Mouse (Mus musculus) v-Abl transformed pro-B cells (cell line): ENCODE results near the gene Gm20388.

ENCODE experiments used
- in situ Hi-C, 2 experiments: fragments of 400-800 bp; cut with MboI; formaldehyde crosslinking; loops; one replicate each; pipeline ENCODE4 v1.15.1; 2025; ENCODE audit not compliant: unreplicated experiment in 2 of 2

The Gm20388 gene

DNA sequence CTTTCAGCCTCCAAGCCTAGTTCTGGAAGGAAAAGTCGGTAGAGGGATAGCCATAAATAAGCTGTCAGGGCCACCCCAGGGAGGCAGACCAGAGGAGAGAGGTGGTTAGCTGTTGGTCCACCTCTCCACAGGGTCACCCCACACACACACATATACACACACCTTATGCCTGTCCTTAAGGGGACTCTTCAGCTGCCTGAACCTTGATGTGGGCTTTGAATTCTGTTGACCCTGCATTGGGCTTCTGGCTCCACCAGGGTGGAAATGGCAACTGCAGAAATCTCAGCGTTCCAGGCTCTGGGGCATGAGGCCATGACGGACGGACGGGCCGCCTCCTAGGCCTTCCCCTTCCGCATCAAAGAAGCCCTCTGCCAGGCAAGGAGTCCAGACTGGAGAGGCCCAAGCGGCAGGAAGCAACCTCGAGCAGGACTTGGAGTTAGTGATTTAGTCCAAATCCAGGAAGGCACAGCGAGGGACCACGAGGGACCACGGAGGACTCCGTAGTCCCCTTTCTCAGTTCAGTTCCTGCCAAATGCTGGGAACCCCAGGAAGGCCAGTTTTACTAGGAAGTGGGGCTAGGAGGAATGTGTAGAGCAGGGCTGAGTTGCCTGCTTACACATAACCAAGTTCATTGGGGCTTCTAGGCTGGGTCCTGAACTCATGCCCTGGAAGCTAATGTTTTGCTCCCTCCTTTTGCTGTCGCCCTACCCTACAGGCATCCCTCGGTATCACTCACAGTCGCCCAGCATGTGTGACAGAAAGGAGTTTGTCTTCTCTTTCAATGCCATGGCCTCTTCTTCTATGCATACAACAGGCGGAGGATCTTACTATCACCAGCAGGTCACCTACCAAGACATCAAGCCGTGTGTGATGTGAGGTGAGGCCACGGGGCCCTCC is 1175.6 kb downstream of the Gm20388 start:
- in situ Hi-C loops, result no loop called here

DNA sequence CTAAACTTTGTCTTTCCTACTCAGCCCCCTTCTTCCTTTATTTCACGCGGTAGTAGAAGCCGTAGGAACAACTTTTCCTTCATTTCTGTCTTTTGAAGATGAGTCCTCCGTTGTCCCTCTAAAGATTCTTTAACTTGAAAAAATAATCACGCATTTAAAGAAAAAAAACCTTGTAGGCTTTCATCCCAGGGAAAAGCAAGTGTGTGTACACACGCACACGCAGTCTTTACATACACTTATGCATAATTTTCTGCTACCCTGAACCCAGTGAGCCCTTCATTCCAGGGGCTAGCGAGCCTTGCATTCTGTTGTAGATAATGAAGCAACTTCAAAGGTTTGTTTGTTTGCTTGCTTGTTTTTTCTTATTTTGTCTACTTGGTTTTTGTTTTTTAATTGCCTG is 1177.6 kb downstream of the Gm20388 start:
- in situ Hi-C loops, result no loop called here

DNA sequence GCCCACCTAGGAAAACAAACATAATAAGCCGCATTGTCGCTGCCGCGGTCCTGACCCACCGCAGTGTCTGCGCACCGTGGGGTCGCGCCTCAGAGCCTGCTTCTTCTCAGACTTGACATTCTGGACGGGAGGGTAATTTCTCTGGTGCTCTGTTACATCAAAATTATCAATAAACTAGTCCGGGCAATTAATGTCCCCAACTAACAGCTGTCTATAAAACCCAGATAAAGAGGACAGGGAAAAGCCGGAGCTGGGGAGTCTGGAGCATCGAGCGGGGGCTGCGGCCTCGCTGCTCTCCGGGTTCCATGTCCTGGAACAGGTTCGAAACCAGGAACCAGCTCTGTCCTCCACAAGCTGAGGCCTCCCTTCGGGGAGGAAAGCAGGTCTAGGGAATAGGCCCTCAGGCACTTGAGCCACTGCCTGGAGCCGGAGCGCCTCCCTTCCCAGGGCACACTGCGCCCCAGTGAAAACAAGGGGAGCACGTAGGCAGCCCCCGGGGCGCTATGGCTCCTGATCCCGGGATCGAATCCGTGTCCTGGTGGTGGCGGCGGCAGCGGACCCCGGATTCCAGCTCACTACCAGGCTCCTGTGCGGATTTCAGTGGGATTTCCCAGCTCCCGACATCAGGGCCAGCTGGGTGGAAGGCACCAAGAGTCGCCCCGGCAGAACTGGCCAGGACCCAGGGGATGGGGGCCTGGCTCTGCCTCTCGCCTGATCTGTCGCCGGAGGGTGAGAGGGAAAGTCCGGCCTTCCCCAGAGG is 1178.4 kb downstream of the Gm20388 start:
- in situ Hi-C loops, result no loop called here

DNA sequence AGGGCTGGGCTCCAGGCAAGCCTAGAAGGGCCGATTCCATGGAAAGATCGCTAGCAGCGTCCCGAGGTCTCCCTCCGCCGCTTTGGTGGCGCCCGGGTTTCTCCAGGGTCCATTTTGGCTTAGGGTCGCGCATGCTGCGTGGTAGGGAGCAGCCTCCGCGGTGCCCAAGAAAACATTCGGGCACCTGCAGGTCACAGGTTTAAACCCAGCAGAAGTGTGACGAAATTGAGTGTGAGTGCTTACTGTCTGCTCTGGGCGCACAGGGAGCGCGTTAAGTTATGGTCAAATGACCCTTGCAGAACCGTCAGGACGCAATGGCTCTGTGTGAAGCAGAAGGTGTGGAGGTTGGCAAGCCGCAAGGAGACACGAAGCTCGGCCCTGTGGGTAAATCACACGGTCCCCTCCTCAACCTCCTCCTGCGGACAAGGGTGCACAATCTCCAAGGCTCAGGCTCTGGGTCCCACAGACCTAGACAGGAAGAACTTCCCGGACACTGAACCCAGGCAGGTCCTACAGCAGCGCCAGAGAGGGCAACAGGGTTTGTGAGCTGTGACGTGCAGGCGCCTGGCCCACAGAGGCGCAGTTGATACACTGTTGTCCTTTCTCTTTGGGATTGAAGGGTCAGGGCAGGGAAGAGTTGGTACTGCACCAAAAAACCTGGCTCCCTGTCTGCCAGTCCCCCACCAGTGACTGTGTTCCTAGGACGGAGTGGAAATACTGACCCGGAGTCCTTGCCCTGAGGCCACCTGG is 1179.2 kb downstream of the Gm20388 start:
- in situ Hi-C loops, result loop anchor here (5.0 kb wide), 2 partner anchors 263 to 413 kb away; no protein-coding TSS in a partner anchor

DNA sequence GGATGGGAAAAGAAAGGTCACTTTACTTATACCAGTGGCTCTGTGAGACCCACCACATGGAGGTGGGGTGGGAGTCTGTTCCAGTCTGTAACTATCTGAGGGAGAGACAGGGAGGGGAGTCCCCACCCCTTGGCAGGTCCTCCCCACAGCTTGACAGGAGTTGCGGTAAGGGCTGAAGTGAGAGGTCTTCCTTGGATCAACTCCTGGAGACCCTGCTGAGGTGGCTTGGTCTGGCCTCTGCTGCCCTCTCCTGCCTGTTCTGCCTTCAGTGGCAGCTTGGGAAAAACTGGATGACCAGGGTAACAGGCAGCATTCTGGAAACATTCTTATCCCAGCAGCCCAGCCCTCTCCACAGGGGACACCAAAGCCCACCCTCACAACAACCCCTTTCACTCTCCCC is 1180.1 kb downstream of the Gm20388 start:
- in situ Hi-C loops, result loop anchor here (5.0 kb wide), 2 partner anchors 263 to 413 kb away; no protein-coding TSS in a partner anchor

DNA sequence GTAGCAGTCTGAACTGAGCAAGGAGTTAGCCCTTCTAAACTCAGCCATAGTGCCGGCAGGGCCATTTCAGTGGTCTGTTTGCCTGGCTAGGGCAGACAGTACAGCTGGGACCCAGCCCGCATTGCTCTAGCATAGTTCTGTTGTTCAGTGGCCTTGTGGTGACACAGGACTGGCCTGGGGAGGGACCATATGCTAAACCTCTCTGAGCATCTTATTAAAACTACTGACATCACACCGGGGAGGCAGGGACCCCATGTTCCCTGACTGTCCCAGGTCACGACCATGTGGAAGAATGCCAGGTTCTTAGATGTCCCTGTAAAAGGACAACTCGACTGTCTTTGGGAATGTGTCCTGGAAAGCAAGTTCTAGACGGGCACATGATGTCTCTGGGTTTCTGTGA is 1181.5 kb downstream of the Gm20388 start:
- in situ Hi-C loops, result loop anchor here (5.0 kb wide), 2 partner anchors 265 to 415 kb away; no protein-coding TSS in a partner anchor

DNA sequence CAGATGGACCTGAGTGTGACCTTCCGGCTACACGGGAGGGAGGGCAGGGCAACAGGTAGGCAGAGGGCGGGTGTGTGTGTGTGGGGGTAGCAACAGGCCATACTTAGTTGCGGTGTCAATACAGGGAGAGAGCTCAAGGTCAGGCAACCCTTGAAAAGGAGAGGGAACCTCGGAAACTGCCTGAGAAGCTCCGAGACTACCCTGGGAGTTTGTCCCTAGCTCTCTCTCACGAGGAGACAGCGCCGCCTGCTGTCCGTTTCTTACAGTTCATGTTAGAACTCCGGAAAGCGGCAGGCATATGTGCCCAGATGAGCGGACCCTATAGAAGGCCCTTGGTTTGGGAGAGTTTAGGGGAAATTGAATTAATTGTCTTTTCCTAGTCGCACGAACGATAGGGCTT is 1182.0 kb downstream of the Gm20388 start:
- in situ Hi-C loops, result loop anchor here (5.0 kb wide), 2 partner anchors 265 to 415 kb away; no protein-coding TSS in a partner anchor

DNA sequence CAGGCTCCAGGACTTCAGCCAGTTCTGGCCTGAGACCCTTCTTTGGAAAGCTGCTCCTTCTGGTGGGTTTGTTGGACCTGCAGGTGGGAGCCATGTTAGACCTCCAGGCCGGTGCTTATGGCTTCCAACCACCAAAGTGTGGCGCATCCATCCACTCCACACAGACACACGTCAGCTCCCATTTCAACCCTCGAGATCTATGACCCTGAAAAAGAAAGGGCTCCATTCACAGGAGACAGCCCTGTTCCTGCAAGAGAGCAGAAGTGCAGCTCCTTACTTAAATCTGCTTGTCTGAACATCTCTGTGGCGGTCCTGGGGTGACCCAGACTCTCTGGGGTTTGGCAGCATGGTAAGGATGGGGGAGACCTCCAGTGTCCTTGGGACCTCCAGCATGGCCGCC is 1182.9 kb downstream of the Gm20388 start:
- in situ Hi-C loops, result loop anchor here (5.0 kb wide), 2 partner anchors 266 to 416 kb away; no protein-coding TSS in a partner anchor

DNA sequence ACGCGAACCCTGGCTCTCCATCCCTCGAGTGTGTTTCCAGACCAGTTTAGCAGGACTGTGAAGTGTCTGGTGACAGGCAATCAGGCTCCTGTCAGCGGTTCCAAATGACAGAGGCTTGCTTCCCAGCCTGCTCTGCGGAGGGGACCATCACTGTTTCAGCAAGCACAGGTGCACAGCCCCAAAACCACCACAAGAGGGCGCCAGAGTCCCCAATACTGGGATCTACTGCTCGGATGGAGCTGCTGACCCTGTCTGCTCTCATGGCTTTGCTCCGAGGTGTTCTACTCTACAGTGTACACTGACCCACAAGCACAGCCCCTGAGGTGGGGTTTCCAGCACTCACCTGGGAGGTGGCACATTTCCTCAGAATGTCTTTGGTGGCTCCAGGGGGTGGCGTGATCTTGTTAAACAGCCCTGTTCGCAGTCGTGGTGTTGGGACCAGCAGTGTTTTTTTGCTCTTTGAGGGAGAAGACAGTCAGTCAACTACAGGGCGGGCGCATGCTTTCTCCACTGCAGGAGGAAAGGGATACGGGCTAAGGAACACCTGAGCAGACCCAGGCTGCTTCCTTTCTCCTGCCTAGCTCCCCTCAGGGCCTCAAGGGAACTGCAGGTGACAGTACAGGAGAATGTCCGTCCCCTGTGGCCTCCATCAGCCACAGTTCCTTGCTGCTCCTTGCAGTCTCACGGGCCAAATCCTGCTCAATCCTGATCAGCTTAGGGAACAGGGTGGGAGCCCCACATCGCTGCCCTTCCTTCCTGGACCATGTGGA is 1193.6 kb downstream of the Gm20388 start:
- in situ Hi-C loops, result no loop called here

DNA sequence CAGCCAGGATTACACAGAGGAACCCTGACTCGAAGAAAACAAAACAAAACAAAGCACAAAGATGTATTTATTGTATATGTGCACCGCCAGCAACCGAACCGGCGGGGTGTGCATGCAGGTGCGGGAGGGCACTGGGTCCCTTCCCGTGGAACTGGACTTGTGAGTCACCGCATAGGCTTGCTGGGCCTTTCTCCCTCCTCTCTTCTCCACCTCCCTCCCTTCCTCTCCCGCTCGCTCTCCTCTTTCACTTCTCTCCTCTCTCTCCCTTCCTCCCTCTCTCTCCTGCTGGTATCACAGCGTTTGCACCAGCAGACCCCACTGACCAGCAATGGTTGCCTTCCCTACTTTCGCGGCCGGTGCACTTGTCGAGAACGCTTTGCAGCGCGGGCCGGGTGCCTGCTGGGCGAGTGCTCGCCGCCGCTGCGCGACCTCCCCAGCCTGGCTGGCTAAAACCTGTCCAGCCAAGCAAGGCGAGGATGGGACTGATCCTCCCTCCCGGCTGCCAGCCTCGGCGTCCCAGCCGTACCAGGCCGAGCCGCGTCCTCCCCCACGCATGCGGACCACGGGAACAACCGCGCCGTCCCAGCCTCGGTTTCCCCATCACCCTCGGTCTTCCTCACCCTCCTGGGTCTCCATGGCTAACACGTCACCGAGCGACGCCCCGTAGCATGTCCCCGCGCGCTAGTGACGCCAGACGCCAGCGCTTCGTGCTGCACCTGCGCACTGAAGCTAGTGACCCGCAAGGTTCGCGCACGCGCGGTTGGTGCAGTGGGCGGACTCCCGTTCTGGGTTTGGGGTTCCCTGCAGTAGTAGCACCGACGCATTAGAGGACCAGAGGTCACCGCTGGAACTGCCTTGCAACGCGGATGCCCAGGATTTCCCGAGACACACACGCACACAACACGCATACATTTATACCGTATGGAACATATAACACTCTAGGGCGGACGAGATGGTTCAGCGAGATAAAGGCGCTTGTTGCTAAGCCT is 1197.3 kb downstream of the Gm20388 start, which contains the start of gene Mthfsd:
Gene Mthfsd, minus strand, starts transcription at position 725 of the 989 bp plus-strand sequence.
- in situ Hi-C loops, result no loop called here

DNA sequence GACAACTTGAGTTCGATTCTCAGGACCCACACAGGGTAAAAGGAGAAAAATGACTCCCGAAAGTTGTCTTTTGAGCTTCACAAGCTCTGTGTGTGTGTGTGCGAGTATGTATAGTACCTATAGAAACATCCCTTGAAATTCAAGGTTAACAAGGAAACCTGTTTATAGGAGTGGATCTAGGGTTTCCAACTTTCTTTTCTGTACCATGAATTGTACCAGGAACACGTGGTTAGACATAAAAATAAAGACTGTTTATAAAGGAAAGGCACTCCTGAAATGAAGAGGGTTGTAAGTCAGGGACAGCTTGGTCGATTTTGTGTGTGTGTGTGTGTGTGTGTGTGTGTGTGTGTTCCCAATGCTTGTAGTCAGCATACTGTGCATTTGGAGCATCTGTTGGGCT is 1198.0 kb downstream of the Gm20388 start:
- in situ Hi-C loops, result no loop called here

DNA sequence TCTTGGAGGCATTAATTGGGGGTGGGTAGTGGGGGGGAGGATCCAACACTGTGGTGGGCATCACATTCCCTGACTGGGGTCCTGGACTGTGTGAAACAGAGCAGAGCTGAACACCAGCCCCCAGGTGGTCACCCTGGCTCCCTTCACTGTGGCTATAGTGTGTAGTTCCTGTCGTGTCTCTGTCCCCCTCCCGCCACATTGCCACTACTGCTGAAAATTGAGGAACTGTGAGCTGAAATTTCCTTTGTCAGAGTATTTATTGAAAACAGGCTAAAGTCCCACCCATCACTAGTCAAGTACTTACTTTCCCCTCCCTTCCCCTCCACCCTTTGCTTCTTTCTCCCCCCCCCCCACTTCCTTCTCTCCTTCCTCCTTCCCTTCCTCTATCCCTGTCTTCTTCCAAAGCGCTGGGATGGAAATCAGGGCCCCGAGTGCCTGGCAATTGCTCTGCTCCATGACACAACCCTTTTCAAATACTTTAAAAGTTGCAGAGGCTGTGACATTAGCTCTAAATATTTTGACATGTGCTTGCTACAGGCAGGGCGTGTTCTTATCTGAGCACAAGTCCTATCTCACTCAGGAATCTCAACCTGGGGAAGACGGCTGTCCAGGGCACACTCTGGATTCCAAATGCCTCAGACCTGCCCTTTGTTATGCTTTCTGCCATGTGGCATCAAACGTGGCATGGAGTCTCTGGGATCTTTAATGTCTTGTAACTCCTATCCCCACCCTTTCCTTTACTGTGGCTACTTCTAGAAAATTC is 1200.7 kb downstream of the Gm20388 start:
- in situ Hi-C loops, result loop anchor here (5.0 to 10.0 kb wide), 6 partner anchors 283 to 573 kb away; no protein-coding TSS in a partner anchor

DNA sequence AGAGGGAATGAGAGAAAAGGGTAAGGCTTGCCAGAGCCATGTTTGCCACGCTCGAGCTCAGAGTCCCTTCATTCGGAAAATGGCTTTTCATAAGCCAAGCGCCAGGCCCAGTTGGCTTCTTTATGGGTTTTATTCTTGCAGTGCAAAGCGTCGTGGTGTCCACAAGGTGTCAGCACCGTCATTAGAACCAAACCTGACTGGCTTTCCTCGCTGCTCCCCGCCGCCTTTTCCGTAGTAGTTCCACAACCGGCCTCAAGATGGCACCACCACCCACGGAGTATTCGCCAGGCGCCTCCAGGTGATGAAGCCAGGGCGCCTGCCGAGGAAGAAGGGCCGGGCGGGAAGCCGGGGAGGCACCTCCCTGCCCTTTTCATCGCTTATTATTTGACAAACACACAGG is 1202.6 kb downstream of the Gm20388 start:
- in situ Hi-C loops, result loop anchor here (5.0 to 10.0 kb wide), 6 partner anchors 282 to 572 kb away; no protein-coding TSS in a partner anchor

DNA sequence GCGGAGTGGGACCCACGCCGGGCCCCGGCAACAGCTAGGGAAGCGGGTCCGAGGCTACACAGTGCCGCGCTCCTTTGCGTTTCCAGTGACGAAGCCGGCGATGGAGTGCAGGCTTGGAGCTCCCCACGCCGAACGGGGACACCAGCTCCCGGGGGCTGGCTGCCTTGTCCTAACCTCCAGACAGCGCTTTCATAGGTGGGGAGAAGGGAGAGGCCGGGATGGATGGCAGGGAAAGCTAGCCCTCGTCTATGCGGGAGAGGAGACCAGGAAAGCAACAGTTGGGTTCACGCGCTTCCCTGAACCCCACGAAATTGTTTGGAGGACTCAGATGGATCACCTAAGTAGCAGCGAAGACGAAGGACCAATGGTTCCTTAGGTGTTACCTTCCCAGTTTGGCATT is 1204.5 kb downstream of the Gm20388 start:
- in situ Hi-C loops, result loop anchor here (10.0 kb wide), 3 partner anchors 280 to 570 kb away; no protein-coding TSS in a partner anchor

DNA sequence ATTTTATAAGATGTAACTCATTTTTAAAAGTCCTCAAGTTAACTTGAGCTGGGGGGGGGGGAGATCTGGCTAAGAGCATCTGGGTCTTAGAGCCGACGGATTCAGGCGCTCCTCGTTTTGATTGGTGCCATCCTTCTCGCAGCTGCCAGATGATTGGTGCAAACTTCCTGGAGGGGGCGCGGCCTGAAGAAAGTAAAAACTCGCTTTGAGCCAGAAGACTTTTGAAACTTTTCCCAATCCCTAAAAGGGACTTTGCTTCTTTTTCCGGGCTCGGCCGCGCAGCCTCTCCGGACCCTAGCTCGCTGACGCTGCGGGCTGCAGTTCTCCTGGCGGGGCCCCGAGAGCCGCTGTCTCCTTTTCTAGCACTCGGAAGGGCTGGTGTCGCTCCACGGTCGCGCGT is 1205.3 kb downstream of the Gm20388 start, which contains the start of gene Foxc2:
Gene Foxc2, plus strand, starts transcription at position 224 of the 400 bp plus-strand sequence.
- in situ Hi-C loops, result loop anchor here (10.0 kb wide), 3 partner anchors 279 to 569 kb away; no protein-coding TSS in a partner anchor

DNA sequence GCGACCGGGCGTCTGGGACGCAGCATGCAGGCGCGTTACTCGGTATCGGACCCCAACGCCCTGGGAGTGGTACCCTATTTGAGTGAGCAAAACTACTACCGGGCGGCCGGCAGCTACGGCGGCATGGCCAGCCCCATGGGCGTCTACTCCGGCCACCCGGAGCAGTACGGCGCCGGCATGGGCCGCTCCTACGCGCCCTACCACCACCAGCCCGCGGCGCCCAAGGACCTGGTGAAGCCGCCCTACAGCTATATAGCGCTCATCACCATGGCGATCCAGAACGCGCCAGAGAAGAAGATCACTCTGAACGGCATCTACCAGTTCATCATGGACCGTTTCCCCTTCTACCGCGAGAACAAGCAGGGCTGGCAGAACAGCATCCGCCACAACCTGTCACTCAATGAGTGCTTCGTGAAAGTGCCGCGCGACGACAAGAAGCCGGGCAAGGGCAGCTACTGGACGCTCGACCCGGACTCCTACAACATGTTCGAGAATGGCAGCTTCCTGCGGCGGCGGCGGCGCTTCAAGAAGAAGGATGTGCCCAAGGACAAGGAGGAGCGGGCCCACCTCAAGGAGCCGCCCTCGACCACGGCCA is 1206.0 kb downstream of the Gm20388 start:
- in situ Hi-C loops, result loop anchor here (10.0 kb wide), 3 partner anchors 278 to 568 kb away; no protein-coding TSS in a partner anchor

DNA sequence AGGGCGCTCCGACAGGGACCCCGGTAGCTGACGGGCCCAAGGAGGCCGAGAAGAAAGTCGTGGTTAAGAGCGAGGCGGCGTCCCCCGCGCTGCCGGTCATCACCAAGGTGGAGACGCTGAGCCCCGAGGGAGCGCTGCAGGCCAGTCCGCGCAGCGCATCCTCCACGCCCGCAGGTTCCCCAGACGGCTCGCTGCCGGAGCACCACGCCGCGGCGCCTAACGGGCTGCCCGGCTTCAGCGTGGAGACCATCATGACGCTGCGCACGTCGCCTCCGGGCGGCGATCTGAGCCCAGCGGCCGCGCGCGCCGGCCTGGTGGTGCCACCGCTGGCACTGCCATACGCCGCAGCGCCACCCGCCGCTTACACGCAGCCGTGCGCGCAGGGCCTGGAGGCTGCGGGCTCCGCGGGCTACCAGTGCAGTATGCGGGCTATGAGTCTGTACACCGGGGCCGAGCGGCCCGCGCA is 1206.6 kb downstream of the Gm20388 start:
- in situ Hi-C loops, result loop anchor here (10.0 kb wide), 3 partner anchors 278 to 568 kb away; no protein-coding TSS in a partner anchor
